Mouse (Mus musculus) G1E (cell line): Measurements from ENCODE around the gene Alg9. TPM values are rescaled to one million over a fixed set of nuclear protein-coding genes. Genes with fewer than 3 reads are reported as not detected.
"Not testable (repeated sequence)": the region's sequence is repeated elsewhere in the genome, so short reads cannot be mapped to it uniquely, and the experiment has no call there.

Experiments
- ATAC-seq: 2 replicates; pipeline ENCODE4 v1.8.0; 2016; ENCODE audit warnings: mild to moderate bottlenecking; ENCODE audit not compliant: insufficient number of reproducible peaks, poor library complexity, low FRiP score, severe bottlenecking; ENCODE audit errors: extremely low read depth
- DNase-seq: peaks from one replicate; pipeline ENCODE4 v3.0.0; 2012; ENCODE audit warnings: low spot score
- H3K27me3 ChIP-seq: 2 replicates; pipeline ENCODE4 v1.6.1; 2012; ENCODE audit warnings: mild to moderate bottlenecking, low read length, inconsistent platforms; ENCODE audit not compliant: insufficient read depth
- H3K36me3 ChIP-seq: replicated peaks from 2 replicates; pipeline ENCODE3; 2012; ENCODE audit warnings: mild to moderate bottlenecking, inconsistent platforms
- H3K4me1 ChIP-seq: 2 replicates; pipeline ENCODE4 v1.6.1; 2012; ENCODE audit warnings: low read depth, low read length, inconsistent platforms, mixed read lengths; ENCODE audit not compliant: insufficient read depth
- H3K4me3 ChIP-seq: 2 replicates; pipeline ENCODE4 v1.5.1; 2012; ENCODE audit warnings: low read depth, mild to moderate bottlenecking, inconsistent platforms, low read length, moderate library complexity, mixed read lengths
- H3K9me3 ChIP-seq: replicated peaks from 2 replicates; pipeline ENCODE4 v1.6.1; 2012; ENCODE audit warnings: inconsistent platforms
- CTCF ChIP-seq: IDR thresholded peaks from 2 replicates; pipeline ENCODE4 v1.5.1; 2012; ENCODE audit warnings: low read depth, low read length, inconsistent platforms, mixed read lengths
- GATA1 ChIP-seq: IDR thresholded peaks from 2 replicates; pipeline ENCODE4 v1.6.1; 2012; ENCODE audit warnings: borderline replicate concordance, low read length, inconsistent platforms, mixed read lengths
- GATA2 ChIP-seq: IDR thresholded peaks from 2 replicates; pipeline ENCODE4 v1.6.1; 2012; ENCODE audit warnings: low read depth, low read length, inconsistent platforms, borderline replicate concordance
- POLR2AphosphoS5 ChIP-seq: IDR thresholded peaks from 2 replicates; pipeline ENCODE4 v1.6.1; 2012; ENCODE audit warnings: low read depth, low read length, inconsistent platforms; ENCODE audit not compliant: insufficient replicate concordance
- TAL1 ChIP-seq: conservative IDR thresholded peaks from 2 replicates; pipeline ENCODE4 v1.6.1; 2012; ENCODE audit warnings: low read depth, low read length, inconsistent platforms, mixed read lengths
- polyA plus RNA-seq: library from polyadenylated mRNA; stranded (reverse); fragments of >175 nt; gene quantifications from 2 replicates; pipeline ENCODE4 v1.2.3, GENCODE M21; 2012
- total RNA-seq, 2 experiments: library from RNA; stranded (forward) in 1 of 2; stranded (reverse) in 1 of 2; fragments of 200-1000 nt in 1 of 2; fragments of >200 nt in 1 of 2; fragmentation: Nextera tagmentation in 1 of 2; gene quantifications; 2 replicates each; pipeline ENCODE4 v1.2.3; 2014 to 2017

The Alg9 gene
- total and polyA plus RNA-seq, 3 experiments, result 14.8 to 35.3 (median 21.9) TPM

DNA sequence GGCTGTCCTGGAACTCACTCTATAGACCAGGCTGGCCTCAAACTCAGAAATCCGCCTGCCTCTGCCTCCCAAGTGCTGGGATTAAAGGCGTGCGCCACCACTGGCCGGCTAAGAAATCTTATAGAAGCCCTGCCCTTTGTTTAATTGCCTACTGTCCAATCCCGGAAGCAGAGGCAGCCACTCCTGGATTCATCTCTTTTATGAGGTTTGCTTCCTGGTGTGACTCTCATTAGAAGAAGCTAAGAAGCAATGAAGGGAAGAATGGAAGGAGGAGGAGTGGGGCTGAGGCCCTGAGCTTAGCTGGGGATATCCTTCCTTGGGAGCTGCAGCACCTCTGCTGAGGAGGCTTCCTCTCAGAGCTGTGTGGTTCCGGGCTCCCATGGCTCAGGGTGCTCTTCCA is 46.8 kb downstream of the Alg9 start:
- Histone ChIP-seq H3K4me1 (peaks cover 41% of the 10 kb centered on the region), H3K36me3 (peaks cover 78% of the 10 kb centered on the region)
- no peak for ATAC-seq

GRCm38 (mm10) chr9:50822216-50822615 is 47.4 kb downstream of the Alg9 start:
- TF ChIP-seq POLR2AphosphoS5 (no peak), CTCF (no peak), TAL1 (no peak), GATA1 (no peak), GATA2 (no peak)
- Histone ChIP-seq H3K9me3 (no peaks in the 10 kb centered on the region), H3K4me3 (no peak overlapping the region), H3K4me1 (peaks cover 41% of the 10 kb centered on the region), H3K27me3 (no peaks in the 10 kb centered on the region), H3K36me3 (peaks cover 73% of the 10 kb centered on the region)
- ATAC-seq (no peak), DNase-seq (no peak)

More for the DNA sequence above, 46.8 kb downstream of the Alg9 start:
- Histone ChIP-seq H3K4me3 (no peak overlapping the region), H3K27me3 (no peaks in the 10 kb centered on the region), H3K9me3 (no peaks in the 10 kb centered on the region)
- TF ChIP-seq CTCF, result no peak
- no peak for DNase-seq

GRCm38 (mm10) chr9:50823779-50824453 is 49.1 kb downstream of the Alg9 start:
- TF ChIP-seq TAL1 (peak; percentile 82), CTCF (no peak)
- DNase-seq, result peak; percentile 40
- H3K4me3 ChIP-seq, result no peak overlapping the region

DNA sequence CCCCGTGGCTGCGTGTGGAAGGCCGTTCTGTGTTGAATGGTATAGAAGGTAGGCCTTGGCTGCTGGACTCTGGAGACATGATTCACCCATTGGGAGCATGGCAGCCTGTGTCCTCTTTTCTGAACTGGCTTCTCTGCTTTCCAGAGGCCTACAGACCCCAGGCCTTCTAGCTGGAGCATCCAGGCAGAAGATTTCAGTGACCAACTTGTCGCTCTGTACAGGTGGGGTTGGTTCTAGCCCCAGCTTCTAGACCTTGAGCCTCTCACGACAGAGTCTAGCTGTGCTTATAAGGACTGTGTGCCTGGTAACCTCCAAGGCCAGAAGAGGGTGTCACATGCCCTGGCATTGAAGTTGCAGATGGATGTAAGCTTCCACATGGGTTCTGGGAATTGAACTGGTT is 56.7 kb downstream of the Alg9 start:
- no peak overlapping the region for H3K4me3 ChIP-seq
- ATAC-seq (no peak), DNase-seq (no peak)
- H3K27me3 ChIP-seq, result no peaks in the 10 kb centered on the region
- H3K4me1 ChIP-seq, result peaks cover 13% of the 10 kb centered on the region; the same call in 1 of the 2 replicates
- H3K9me3 ChIP-seq, result peaks cover 6% of the 10 kb centered on the region
- H3K36me3 ChIP-seq, result peaks cover 77% of the 10 kb centered on the region
- TF ChIP-seq POLR2AphosphoS5 (no peak), TAL1 (no peak), GATA2 (no peak), GATA1 (no peak), CTCF (no peak)

More at GRCm38 (mm10) chr9:50823779-50824453, 49.1 kb downstream of the Alg9 start:
- Histone ChIP-seq H3K4me1 (peaks cover 33% of the 10 kb centered on the region), H3K36me3 (peaks cover 72% of the 10 kb centered on the region), H3K27me3 (no peaks in the 10 kb centered on the region), H3K9me3 (no peaks in the 10 kb centered on the region)
- peak; percentile 87 for ATAC-seq

- TF ChIP-seq GATA1 (no peak), GATA2 (no peak), CTCF (no peak), POLR2AphosphoS5 (no peak), TAL1 (no peak)
- no peak for ATAC-seq
- Histone ChIP-seq H3K4me1 (peaks cover 13% of the 10 kb centered on the region; the same call in 1 of the 2 replicates), H3K27me3 (no peaks in the 10 kb centered on the region), H3K9me3 (peaks cover 6% of the 10 kb centered on the region), H3K4me3 (no peak overlapping the region), H3K36me3 (peaks cover 82% of the 10 kb centered on the region)
- no peak for DNase-seq
Observed at GRCm38 (mm10) chr9:50832162-50832561, 57.3 kb downstream of the Alg9 start.

DNA sequence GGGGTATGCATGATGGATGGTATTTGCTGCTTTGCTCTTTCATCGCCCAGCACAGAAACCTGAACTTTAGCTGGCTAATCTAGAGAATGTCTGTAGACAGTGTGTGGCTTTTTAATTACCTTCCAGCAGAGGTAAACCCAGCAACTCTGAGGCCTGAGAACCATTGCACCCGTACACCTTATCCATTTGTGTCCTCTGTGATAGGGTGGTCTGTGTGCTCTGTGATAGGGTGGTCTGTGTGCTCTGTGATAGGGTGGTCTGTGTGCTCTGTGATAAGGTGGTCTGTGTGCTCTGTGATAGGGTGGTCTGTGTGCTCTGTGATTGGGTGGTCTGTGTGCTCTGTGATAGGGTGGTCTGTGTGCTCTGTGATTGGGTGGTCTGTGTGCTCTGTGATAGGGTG is 57.8 kb downstream of the Alg9 start:
- not testable (repeated sequence) for ATAC-seq, DNase-seq, H3K27me3 ChIP-seq, H3K9me3 ChIP-seq, H3K4me3 ChIP-seq
- H3K36me3 ChIP-seq, result peaks cover 85% of the 10 kb centered on the region
- H3K4me1 ChIP-seq, result peaks cover 13% of the 10 kb centered on the region; the same call in 1 of the 2 replicates

DNA sequence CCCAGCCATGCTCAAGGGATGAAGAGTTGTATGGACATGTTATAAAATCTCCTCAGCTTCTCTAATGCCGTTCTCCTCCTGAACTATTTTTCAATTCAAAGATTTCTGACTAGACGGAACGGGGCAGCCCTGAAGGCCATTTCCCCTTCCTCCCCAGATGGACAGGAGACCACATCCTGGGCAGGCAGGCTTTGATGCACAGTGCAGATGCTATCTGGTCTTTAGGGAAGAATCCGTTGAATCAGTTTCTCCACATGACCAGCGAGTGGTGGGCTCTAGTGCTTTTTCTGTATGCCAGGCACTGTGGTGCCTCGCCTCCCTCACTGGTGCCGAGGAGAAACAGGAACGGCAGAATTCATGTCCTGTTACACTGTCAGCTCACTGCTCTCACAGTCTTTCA is 59.0 kb downstream of the Alg9 start:
- Histone ChIP-seq H3K4me3 (no peak overlapping the region), H3K9me3 (peaks cover 6% of the 10 kb centered on the region), H3K36me3 (peaks cover 82% of the 10 kb centered on the region), H3K27me3 (no peaks in the 10 kb centered on the region), H3K4me1 (peaks cover 13% of the 10 kb centered on the region; the same call in 1 of the 2 replicates)
- no peak for DNase-seq
- TF ChIP-seq GATA1 (no peak), POLR2AphosphoS5 (no peak), TAL1 (no peak), CTCF (no peak), GATA2 (no peak)
- no peak for ATAC-seq
